Mouse (Mus musculus) NIH3T3 (cell line): ENCODE results near the gene Bmper.
A peak's percentile ranks its signal among the peaks of the same experiment; 100 is the strongest.

Experiments
- DNase-seq: peaks from one replicate; pipeline ENCODE4 v3.0.0-alpha.2; 2012; ENCODE audit warnings: low read depth

The Bmper gene

DNA sequence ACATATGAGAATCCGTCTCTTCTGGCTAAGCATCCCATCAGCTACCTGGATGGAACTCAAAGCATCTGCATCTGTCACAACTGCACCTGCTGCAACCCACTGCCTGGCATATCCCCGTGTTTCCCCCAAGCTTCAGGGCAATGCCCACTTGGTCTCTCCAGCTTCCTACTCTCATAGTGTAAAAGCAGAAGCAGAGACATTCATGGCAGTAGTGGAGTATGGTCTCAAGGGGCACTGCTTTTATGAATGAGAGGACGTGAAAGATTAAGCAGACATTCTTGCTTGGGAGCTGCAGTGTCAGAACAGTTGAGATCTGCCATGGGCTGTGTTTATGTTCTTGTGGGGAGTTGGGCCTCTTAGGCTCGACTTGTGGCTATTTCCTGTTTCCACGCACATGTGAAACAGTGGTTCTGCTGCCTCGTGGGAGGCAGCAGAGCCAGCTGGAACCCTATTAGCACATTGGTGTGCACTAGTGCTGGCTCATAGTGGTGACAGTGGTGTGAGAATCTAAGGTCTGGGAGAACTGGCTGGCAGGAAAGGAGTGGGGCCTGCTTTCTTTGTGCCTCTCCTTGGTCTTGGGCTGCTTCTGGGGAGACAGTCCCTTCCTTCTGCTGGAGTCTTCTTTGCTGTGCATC is 12.6 kb downstream of the Bmper start:
- DNase-seq, result no peak

- no peak for DNase-seq
Measured at GRCm38 (mm10) chr9:23236635-23237279, 13.9 kb downstream of the Bmper start.

GRCm38 (mm10) chr9:23239011-23239410 is 16.1 kb downstream of the Bmper start:
- DNase-seq, result no peak

DNA sequence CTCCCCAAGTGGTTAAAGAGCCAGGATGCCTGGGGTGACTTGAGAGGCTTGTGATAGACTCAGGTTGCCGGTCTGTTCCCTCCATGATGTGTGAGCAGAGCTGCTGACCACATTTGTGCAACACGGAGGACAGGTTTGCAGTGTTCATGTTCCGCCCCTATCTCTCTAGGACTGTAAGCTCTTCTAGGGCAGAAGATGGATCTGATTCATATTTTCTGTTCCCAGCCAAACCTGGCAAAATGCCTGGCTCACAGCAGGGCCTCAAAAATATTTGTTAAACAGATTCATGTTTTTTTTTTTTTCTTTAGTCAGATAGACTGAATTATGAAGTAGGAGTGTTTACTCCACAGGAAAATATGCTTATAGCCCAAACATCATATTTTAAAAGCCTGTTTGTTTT is 20.0 kb downstream of the Bmper start:
- peak; percentile 92 for DNase-seq

GRCm38 (mm10) chr9:23243869-23244268 is 21.0 kb downstream of the Bmper start:
- no peak for DNase-seq

DNA sequence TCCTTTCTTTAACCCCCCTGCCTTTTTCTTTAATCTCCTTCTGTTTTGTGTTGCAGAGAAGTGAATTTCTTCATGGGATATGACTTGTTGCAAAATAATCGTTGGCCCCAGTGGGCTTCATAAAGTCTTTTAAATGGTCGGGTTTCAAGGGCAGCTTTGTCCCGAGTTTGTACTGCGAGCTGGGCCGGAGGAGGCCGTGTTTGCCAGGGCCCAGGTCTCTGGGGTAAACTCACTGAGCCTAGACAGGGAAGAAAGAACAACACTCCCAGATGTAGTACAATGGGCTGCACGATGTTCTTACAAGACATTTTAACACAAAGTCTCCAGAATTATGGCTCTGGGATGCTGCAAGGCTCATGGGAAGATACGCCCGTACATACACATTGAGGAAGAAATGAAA is 23.5 kb downstream of the Bmper start:
- no peak for DNase-seq

GRCm38 (mm10) chr9:23250026-23250425 is 27.1 kb downstream of the Bmper start:
- DNase-seq, result peak; percentile 95

DNA sequence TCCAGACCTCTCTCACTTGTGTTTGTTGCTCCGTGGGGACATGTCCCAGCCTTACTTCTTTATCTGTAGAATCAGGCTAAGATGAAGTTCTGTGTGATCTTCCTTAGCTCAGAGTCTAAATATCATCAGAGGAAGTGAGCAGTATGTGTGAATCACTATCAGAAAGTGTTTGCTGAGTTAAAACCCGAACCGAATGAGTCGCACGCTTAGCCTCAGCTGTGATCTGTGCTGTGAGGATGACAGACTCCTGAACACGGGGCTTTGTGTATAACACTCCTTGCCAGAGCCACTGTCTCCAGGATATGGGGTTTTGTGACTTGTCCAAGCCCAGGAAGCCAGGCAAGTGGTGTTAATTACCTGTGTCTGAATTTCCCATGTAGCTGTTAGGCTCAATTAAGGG is 28.1 kb downstream of the Bmper start:
- DNase-seq, result peak; percentile 53

DNA sequence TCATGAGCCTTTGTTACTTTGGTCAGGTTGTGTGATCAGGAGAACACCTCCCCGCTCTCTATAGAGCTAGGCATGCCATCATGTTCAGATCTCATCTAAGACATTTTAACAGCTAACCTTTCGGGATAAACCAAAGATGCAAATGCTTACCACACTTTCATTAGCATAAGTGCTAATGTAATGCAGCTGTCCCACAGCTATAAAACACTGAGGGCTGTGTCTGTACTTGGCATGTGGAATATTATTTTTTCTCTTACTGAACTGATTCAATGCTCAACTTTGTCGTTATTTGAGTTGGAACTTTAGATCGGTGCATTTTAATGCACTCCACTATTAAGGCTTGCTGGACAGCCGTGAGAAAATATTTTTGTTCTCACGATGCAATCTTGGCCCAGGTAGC is 30.7 kb downstream of the Bmper start:
- DNase-seq, result no peak

GRCm38 (mm10) chr9:23254237-23255214 is 31.6 kb downstream of the Bmper start:
- no peak for DNase-seq

DNA sequence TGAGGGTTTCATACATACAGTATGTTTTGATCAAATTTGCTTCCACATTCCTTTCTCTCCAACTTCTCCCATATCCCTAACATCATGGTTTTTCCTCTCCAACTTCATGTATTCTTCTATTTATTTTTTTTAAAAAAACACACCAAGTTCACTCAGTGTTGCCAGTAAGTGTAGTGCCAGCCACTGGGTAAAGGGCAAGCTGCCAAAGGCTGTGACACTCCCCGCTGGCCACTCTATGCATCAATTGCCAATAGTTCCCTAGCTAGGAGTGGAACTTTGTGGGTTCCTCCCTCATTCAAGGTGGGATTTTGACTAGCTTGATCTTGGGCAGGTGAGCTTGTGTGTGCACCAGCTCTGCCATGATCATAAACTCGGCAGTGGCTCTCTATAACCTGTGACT is 33.0 kb downstream of the Bmper start:
- DNase-seq, result no peak

GRCm38 (mm10) chr9:23256576-23256975 is 33.7 kb downstream of the Bmper start:
- peak; percentile 32 for DNase-seq

DNA sequence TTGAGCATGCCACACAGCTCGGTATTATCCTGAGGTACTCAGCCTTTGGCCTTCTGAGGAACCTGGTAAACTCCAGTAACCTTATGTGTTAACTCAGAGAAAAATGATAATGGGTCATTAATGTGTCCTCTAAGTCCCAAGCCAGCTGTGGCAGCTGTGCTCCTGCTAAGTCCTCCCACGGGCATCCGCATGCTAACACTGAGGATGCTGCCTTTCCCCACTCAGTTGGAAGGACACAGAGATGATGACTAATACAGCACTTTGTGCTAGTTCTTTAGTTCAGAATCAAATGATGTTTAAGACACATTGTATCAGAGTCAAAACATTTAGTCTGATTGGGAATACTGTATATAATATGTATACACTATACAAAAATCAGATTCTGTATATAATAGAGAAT is 39.0 kb downstream of the Bmper start:
- DNase-seq, result no peak

GRCm38 (mm10) chr9:23262851-23263250 is 40.0 kb downstream of the Bmper start:
- DNase-seq, result peak; percentile 81

DNA sequence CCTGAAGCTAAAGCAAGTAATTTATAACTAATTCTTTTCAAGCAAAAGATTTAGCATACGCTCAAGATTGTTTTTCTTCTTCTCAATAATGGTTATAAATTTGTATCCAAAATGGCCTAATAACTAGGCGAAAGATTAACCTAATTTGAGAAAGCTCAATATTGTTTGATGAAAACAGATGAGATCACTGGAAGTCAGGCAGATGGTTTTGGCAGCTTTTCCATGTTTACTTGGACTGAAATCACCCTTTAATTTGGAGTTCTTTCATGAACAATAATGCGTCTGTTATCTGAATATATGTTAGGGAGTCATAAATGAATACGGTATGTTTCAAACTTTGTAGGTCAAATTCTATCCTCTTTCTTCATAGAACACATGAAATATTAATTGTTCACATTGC is 41.6 kb downstream of the Bmper start:
- no peak for DNase-seq

- no peak for DNase-seq
Measured at GRCm38 (mm10) chr9:23268609-23269008, 45.7 kb downstream of the Bmper start.

DNA sequence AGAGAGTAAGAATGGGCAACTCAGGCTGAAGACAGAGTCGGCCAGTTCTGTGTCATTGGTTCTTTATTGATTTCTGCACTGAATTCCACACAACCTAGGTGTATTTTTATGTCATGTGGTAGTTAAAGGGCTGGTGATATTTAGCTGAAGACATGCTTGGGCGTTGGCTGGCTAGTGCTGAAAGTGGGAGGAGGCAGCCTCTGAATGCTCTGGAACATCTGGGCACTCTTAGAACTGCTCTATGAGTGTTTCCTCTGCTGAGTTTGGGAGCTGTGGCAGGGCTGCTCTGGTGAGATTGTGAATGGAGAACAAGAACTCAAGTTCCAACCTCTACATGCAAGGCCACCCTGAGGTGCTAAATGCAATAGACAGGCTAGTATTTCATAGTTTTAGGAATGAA is 46.2 kb downstream of the Bmper start:
- no peak for DNase-seq

GRCm38 (mm10) chr9:23276244-23276643 is 53.4 kb downstream of the Bmper start:
- DNase-seq, result no peak

GRCm38 (mm10) chr9:23284940-23285460 is 62.1 kb downstream of the Bmper start:
- no peak for DNase-seq

GRCm38 (mm10) chr9:23293574-23293973 is 70.7 kb downstream of the Bmper start:
- DNase-seq, result no peak

- DNase-seq, result no peak
Measured at GRCm38 (mm10) chr9:23295569-23295968, 72.7 kb downstream of the Bmper start.

DNA sequence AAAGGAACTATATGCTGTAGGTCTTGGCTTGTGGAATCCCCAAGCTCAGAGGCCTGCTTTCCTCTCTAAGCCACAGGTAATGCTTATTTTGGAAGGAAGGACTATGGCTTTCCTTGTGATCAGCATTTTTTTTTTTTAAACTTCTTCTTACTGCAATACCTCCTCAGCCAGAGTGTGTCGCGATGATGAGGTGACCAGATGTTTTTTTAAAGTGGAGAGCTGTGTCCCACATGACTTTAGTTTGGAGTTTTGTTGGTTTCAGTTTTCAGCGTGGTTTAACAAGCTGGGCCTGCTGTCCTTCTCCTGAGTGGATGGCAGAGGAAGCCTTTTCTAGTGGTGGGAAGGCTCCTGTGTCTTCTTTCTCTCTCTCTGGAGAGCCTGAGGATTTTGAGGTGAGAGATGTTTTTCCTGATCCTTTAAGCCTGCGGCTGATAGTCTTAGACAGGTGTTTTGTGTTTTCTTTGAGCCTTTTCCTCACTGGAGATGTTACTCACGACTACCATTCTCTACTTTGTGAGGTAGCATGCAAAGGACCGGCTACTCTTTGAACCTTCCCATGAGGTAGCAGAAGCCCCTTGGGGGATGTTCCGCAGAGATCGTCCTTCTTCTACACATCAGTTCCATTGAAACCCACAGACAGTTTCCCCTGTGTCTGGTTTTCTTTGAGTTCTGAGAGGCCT is 74.8 kb downstream of the Bmper start:
- DNase-seq, result no peak
